Mouse (Mus musculus) CH12.LX (cell line): ENCODE measurements at regions not wholly inside any gene's neighbourhood (a gene's known extent, or its start where the extent isn't known, plus 50 kb on each side); places are given as distances from the start of the nearest gene placed in this dataset.

Source experiments
- CTCF ChIP-seq, 2 experiments: IDR thresholded peaks in 1 of 2; conservative IDR thresholded peaks in 1 of 2; 2 replicates each; pipeline ENCODE4 v1.5.1; 2011 to 2012; ENCODE audit warnings: low read depth in 2 of 2, low read length in 2 of 2, improper control_type of control experiment in 1 of 2, inconsistent platforms in 1 of 2, mild to moderate bottlenecking in 1 of 2, moderate library complexity in 1 of 2
- ETS1 ChIP-seq: conservative IDR thresholded peaks from 2 replicates; pipeline ENCODE4 v1.6.1; 2012; ENCODE audit warnings: low read depth, mild to moderate bottlenecking, inconsistent platforms, low read length, improper control_type of control experiment, moderate library complexity
- KAT2A ChIP-seq: IDR thresholded peaks from 2 replicates; pipeline ENCODE4 v1.6.1; 2012; ENCODE audit warnings: low read length, improper control_type of control experiment, inconsistent platforms; ENCODE audit not compliant: insufficient replicate concordance
- MAZ ChIP-seq: IDR thresholded peaks from 2 replicates; pipeline ENCODE4 v1.6.1; 2012; ENCODE audit warnings: low read depth, mild to moderate bottlenecking, inconsistent platforms, low read length, improper control_type of control experiment, moderate library complexity
- MEF2A ChIP-seq: IDR thresholded peaks from 2 replicates; pipeline ENCODE4 v1.6.1; 2014; ENCODE audit warnings: low read depth, mild to moderate bottlenecking, inconsistent platforms, low read length, improper control_type of control experiment, borderline replicate concordance
- PAX5 ChIP-seq: IDR thresholded peaks from 2 replicates; pipeline ENCODE4 v1.6.1; 2012; ENCODE audit warnings: low read length, inconsistent platforms, mixed read lengths
- POLR2A ChIP-seq: IDR thresholded peaks from 2 replicates; pipeline ENCODE4 v1.6.1; 2011; ENCODE audit warnings: low read depth, mild to moderate bottlenecking, improper control_type of control experiment, low read length
- SIN3A ChIP-seq: IDR thresholded peaks from 2 replicates; pipeline ENCODE4 v1.6.1; 2012; ENCODE audit warnings: low read length, improper control_type of control experiment, inconsistent platforms
- UBTF ChIP-seq: IDR thresholded peaks from 2 replicates; pipeline ENCODE4 v1.6.1; 2012; ENCODE audit warnings: low read depth, mild to moderate bottlenecking, inconsistent platforms, low read length, improper control_type of control experiment, moderate library complexity
- ZKSCAN1 ChIP-seq: IDR thresholded peaks from 2 replicates; pipeline ENCODE4 v1.6.1; 2012; ENCODE audit warnings: low read depth, inconsistent platforms, low read length, improper control_type of control experiment, borderline replicate concordance

- TF ChIP-seq PAX5 (no peak), SIN3A (no peak), KAT2A (no peak), UBTF (no peak), MEF2A (no peak), CTCF (conservative IDR thresholded peaks at IDR 0.05 in 1 of 2, IDR thresholded peaks at IDR 0.05 in 1 of 2; ENCODE audit: low read depth in 2 of 2, low read length in 2 of 2) (no peak), POLR2A (no peak), ETS1 (no peak), ZKSCAN1 (no peak), MAZ (no peak)
These were observed 250.1 kb downstream of the Prex1 start for GRCm38 (mm10) chr2:166463539-166463938.
